Mouse (Mus musculus): Measurements from ENCODE around the gene Sipa1l2.

Sipa1l2 gene

GRCm38 (mm10) chr8:125580426-125580825 is 10.8 kb upstream of the Sipa1l2 start:
- DNase-seq (ENCODE audit: low read depth, low spot score) = no peak

DNA sequence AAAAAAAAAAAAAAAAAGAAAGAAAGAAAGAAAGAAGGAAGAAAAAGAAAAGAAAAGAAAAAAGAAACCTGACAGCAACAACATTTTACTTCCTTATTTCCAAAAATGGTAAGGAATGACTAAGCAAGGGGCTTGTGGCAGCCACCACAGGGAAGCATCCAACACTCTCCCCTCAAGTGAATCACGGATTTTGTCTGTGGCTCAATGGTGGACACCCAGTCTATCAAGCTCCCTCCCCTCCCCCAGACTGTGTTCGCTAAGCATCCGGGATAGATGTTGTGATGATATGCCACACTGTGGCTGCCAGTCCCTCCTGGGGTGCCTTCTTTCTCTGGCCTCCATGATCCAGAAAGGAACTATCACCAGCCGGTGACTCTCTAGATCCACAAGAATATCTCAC is 6.5 kb upstream of the Sipa1l2 start:
- DNase-seq (ENCODE audit: low read depth, low spot score) = no peak

GRCm38 (mm10) chr8:125574280-125574679 is 4.7 kb upstream of the Sipa1l2 start:
- DNase-seq (ENCODE audit: low read depth, low spot score) = peak; percentile 76

GRCm38 (mm10) chr8:125572246-125572645 is 2.6 kb upstream of the Sipa1l2 start:
- DNase-seq (ENCODE audit: low read depth, low spot score) = no peak

- peak; percentile 76 for DNase-seq (ENCODE audit: low read depth, low spot score)
Measured at GRCm38 (mm10) chr8:125570835-125571465, 1.3 kb upstream of the Sipa1l2 start.

- no peak for DNase-seq (ENCODE audit: low read depth, low spot score)
Measured at GRCm38 (mm10) chr8:125570389-125570788, 781 bp upstream of the Sipa1l2 start.

DNA sequence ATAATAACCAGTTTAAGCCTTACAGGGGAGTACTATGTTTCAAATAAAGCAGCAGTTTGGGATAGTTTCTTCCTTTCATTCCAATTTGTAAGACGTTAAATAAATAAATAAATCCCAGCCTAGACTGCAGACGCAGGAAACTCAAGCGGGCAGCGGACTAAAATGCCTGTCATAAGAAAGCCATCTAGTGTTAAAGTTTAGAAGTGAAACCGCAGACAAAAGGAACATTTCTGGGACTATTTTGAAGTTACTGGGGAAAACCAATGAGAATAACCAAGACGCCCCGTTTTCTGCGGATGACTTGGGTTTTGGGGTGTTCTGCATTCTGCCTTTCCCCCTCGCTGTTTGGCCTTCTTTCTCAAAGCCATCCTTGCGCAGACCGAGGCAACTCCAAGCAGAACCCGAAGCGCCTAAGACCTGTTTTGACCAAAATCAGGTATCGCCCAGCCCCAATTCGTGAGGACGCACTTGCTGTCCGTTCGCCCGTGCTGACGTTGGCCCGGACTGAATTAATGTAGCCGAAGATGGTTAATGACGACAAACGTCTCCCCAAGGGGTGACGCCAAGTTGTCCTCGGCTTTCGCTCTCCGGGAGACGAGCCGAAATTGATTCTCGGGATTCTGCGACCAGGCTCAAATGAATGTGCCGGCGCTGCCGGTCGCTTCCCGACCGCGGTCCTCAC is 616 bp downstream of the Sipa1l2 start:
- peak; percentile 72 for DNase-seq (ENCODE audit: low read depth, low spot score)

GRCm38 (mm10) chr8:125568421-125568850 is 1.2 kb downstream of the Sipa1l2 start:
- DNase-seq (ENCODE audit: low read depth, low spot score) = peak; percentile 41

GRCm38 (mm10) chr8:125567569-125567968 is 2.0 kb downstream of the Sipa1l2 start:
- DNase-seq (ENCODE audit: low read depth, low spot score) = peak; percentile 78

DNA sequence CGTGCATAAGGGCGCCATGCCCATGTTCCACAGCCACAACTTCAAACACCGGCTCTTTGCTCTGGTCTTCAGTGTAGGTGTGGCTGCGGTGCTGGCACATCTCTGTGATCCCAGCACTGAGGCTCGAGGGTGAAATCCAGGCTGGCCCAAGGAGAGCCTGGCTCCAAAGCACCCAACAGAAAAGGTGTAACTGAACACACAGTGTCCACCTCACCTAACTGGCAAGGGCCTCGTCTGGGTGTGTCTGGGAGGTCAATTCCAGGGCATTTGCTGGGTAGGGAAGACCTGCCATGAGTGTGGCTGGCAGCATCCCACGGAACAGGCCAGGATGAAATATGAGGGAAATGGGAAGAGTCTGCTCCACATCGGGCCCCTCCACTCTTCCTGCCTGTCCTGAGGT is 6.7 kb downstream of the Sipa1l2 start:
- DNase-seq (ENCODE audit: low read depth, low spot score) = no peak

GRCm38 (mm10) chr8:125560825-125561490 is 8.7 kb downstream of the Sipa1l2 start:
- peak; percentile 32 for DNase-seq (ENCODE audit: low read depth, low spot score)

GRCm38 (mm10) chr8:125559066-125559653 is 10.4 kb downstream of the Sipa1l2 start:
- DNase-seq (ENCODE audit: low read depth, low spot score) = peak; percentile 28

DNA sequence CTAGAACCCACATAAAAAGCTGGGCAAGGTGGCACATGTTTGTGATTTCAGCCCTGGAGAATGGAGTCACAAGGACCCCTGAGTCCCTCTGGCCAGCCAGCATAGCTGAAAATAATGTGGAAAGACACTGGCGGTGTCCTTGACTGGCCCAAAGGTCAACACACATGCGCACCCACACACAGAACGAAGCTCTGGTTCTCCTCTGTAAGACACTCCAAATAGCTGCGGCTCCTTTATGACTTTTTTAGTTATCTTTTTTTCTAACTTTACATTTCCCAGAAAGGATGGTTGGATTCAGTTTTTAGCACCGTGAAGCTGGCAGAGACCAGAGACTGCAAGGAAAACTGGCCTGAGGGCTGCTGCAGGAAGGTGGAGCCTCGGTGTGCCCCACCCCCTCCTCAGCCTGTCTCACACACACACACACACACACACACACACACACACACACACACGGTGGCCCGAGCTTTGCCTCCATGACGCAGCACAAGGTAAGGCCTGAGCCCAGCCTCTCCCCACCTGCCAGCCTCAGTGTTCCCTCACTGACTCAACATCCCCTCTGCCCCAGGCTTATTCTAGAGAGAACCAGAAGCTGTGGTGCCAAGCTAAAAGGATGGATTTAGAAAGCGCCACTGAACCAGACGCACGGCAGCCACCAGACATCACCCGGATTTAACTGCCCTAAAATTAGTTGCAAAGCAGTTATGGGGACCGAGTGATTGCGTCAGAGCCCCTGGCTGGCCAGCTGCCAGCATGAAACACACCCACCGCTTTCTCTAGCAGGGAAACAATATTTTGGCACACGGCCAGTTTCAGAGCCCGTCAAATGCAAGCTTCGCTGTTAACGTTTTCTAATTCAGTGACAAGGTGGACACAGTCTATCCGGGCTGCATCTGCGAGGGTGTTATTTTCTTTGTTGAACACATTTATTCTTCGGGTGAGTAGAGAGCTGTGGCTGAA is 11.2 kb downstream of the Sipa1l2 start:
- DNase-seq (ENCODE audit: low read depth, low spot score) = peak; percentile 93

DNA sequence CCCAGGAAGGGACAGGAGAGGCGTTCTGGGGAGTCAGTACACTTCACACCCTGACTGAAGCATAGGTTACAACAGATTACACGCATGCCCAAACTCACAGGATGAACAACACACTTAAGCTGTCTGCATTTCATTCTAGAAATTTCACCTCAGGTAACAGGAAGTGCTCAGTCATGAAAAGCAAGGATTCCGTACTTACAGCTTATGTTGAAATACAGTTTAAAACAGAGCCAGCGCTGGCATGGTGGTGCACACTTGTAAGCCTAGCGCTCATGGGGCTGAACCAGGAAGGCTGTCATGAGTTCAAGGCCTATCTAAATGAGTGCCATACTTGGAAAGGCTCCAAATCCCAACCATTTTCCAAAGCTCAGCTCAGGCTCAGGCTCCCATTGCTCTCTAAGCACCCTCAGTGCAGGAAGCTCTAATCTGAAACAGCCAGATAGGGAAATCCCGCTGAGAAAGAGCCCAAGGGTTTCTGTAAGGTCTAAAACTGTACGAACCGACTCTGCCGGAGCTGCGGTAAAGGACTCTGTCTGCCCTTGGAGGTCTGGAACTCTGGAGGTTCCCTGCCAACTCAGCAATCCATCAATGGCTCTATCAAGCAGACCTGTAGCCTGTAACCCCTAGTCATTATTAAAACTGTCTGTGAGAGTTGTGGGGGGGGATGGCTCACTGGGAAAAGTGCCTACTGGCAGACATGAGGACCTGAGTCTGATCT is 12.1 kb downstream of the Sipa1l2 start:
- peak; percentile 58 for DNase-seq (ENCODE audit: low read depth, low spot score)

- DNase-seq (ENCODE audit: low read depth, low spot score) = no peak
Measured at GRCm38 (mm10) chr8:125556706-125557105, 12.9 kb downstream of the Sipa1l2 start.

- no peak for DNase-seq (ENCODE audit: low read depth, low spot score)
Measured at GRCm38 (mm10) chr8:125550567-125550966, 19.0 kb downstream of the Sipa1l2 start.

DNA sequence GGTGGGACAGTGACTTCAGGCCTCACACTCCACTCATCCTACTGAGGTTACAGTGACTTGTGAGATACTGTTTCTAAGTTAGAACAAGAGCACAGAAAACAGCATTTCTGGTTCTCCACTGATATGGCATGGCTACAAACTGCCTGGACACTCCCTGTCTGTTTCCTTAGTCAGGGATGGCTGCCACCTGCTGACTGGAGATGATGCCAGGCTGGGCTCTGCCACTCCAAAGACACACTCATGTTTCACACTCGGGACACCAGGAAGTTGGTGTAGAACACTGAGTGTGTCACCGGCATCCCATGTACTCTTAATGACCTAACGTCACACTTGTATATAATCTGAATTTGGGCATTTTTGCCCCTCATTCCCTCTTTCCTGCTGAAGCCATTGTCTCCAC is 22.3 kb downstream of the Sipa1l2 start:
- no peak for DNase-seq (ENCODE audit: low read depth, low spot score)

DNA sequence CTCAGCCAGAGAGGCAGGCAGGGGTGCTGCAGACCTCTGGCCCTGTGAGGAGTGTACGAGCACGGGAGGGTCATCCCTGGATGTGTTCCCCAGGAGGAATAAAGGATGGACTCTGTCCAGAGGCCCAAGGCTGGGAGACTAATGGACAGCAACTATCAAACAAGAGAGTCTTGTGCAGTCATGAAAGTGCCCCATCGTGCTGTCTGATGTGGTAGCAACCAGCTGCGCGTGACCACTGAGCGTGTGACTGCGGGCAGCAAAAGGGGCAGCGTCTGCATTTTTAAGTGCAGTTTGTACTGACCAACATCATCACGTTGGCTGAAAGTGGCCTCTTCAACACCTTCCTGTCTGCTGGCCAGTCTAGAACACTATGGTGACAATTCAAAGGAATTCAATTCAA is 23.7 kb downstream of the Sipa1l2 start:
- DNase-seq (ENCODE audit: low read depth, low spot score) = no peak

DNA sequence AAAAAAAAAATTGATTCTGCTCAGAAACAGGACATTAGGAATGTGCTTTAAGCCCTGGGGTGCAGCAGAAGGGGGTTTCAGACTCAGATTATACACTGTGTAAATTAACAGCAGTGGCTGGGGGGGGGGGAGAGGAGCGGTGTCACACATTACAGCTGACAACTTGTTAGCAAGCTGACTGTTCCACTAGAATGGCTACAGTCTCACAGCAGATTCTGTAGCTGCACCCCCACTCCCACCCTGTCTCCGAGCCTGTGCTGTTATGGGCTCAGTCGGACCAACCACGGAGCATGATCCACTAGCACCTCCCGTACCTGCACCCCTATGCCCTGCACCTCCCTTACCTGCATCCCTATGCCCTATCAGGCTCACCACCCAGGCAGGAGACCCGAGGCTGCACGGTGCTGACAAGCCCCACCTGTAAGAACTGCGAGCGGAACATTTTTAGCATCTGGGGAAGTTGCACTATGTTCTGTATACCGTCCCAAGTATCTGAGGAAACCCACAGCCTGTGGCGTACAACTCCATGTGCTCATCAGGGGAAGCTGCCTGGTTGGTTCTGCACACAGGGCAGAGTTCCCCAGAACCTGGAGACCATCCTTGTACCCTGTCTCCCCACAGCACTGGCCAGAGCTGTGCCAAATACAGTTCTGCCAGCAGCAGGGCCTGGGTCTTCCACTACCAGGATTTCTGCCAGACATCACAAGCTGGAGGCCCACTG is 26.6 kb downstream of the Sipa1l2 start:
- DNase-seq (ENCODE audit: low read depth, low spot score) = no peak

All from CD4-positive, CD25-positive, alpha-beta regulatory T cell, adult 2 months (primary cell).